Mouse (Mus musculus): ENCODE measurements around the gene Zwint. TPM values are rescaled to one million over a fixed set of nuclear protein-coding genes. Genes with fewer than 3 reads are reported as not detected.

Gene Zwint
- polyA plus RNA-seq (2012; fragmentation: generic; extraction: Trizol): 72.5 TPM

GRCm38 (mm10) chr10:72654270-72655016 is at the start of gene Zwint:
TSS of gene Zwint (plus strand) at chr10:72654845.
- H3K79me2 ChIP-seq (ENCODE audit: control insufficient read depth, insufficient read depth): peaks cover 45% of the 10 kb centered on the region
- no peaks in the 10 kb centered on the region for H3K27me3 ChIP-seq (ENCODE audit: control insufficient read depth, insufficient read depth, insufficient read length)
- peaks cover 29% of the 10 kb centered on the region for H3K36me3 ChIP-seq (ENCODE audit: control insufficient read depth, insufficient read depth)
- H3ac ChIP-seq (ENCODE audit: control insufficient read depth, insufficient read length): peak within 1 kb of the TSS; percentile 49
- H3K4me3 ChIP-seq: peak within 1 kb of the TSS; percentile 63
- TF ChIP-seq E2F4 (IDR thresholded peaks at IDR 0.05; ENCODE audit: insufficient read depth): peak; percentile 77
- no peak for TF ChIP-seq MYOD1 (IDR thresholded peaks at IDR 0.05; ENCODE audit: control insufficient read depth in 1 of 3, insufficient read length in 2 of 3, low read depth in 2 of 3)
- TF ChIP-seq SRF (IDR thresholded peaks at IDR 0.05; ENCODE audit: control insufficient read depth, insufficient read length, low read depth): no peak
- no peak for TF ChIP-seq CEBPB (IDR thresholded peaks at IDR 0.05; ENCODE audit: insufficient read depth, poor library complexity, severe bottlenecking)
- no peak for TF ChIP-seq TCF3 (IDR thresholded peaks at IDR 0.05; ENCODE audit: insufficient read length, low read depth)
- TF ChIP-seq MYOG (IDR thresholded peaks at IDR 0.05; ENCODE audit: control insufficient read depth in 1 of 3, insufficient read depth in 1 of 3, insufficient read length in 2 of 3, low read depth in 2 of 3): no peak
- no peak for TF ChIP-seq TCF12 (IDR thresholded peaks at IDR 0.05; ENCODE audit: insufficient read depth, poor library complexity, severe bottlenecking)
- TF ChIP-seq POLR2AphosphoS2 (IDR thresholded peaks at IDR 0.05; ENCODE audit: insufficient read length, low read depth): peak; percentile 8
- peak; percentile 78 for TF ChIP-seq POLR2A (IDR thresholded peaks at IDR 0.05; ENCODE audit: insufficient read length, low read depth)
- peak; percentile 29 for TF ChIP-seq MAX (IDR thresholded peaks at IDR 0.05; ENCODE audit: low read depth)
- TF ChIP-seq USF1 (IDR thresholded peaks at IDR 0.05; ENCODE audit: low read depth): no peak
- TF ChIP-seq REST (IDR thresholded peaks at IDR 0.05; ENCODE audit: insufficient read depth, insufficient read length): peak; percentile 15
- peak within 1 kb of the TSS; percentile 93 for H3K4me2 ChIP-seq (ENCODE audit: low read depth)

- Histone ChIP-seq H3ac (ENCODE audit: control insufficient read depth, insufficient read length) (no peak overlapping the region), H3K4me2 (ENCODE audit: low read depth) (no peak overlapping the region), H3K36me3 (ENCODE audit: control insufficient read depth, insufficient read depth) (no peaks in the 10 kb centered on the region), H3K79me2 (ENCODE audit: control insufficient read depth, insufficient read depth) (no peaks in the 10 kb centered on the region), H3K27me3 (ENCODE audit: control insufficient read depth, insufficient read depth, insufficient read length) (no peaks in the 10 kb centered on the region), H3K4me3 (no peak overlapping the region)
- TF ChIP-seq REST (IDR thresholded peaks at IDR 0.05; ENCODE audit: insufficient read depth, insufficient read length) (no peak), TCF3 (IDR thresholded peaks at IDR 0.05; ENCODE audit: insufficient read length, low read depth) (no peak), POLR2AphosphoS2 (IDR thresholded peaks at IDR 0.05; ENCODE audit: insufficient read length, low read depth) (no peak), E2F4 (IDR thresholded peaks at IDR 0.05; ENCODE audit: insufficient read depth) (no peak), SRF (IDR thresholded peaks at IDR 0.05; ENCODE audit: control insufficient read depth, insufficient read length, low read depth) (no peak), POLR2A (IDR thresholded peaks at IDR 0.05; ENCODE audit: insufficient read length, low read depth) (no peak), CEBPB (IDR thresholded peaks at IDR 0.05; ENCODE audit: insufficient read depth, poor library complexity, severe bottlenecking) (no peak), MYOD1 (IDR thresholded peaks at IDR 0.05; ENCODE audit: control insufficient read depth in 1 of 3, insufficient read length in 2 of 3, low read depth in 2 of 3) (no peak), MYOG (IDR thresholded peaks at IDR 0.05; ENCODE audit: control insufficient read depth in 1 of 3, insufficient read depth in 1 of 3, insufficient read length in 2 of 3, low read depth in 2 of 3) (no peak), TCF12 (IDR thresholded peaks at IDR 0.05; ENCODE audit: insufficient read depth, poor library complexity, severe bottlenecking) (no peak), MAX (IDR thresholded peaks at IDR 0.05; ENCODE audit: low read depth) (no peak), USF1 (IDR thresholded peaks at IDR 0.05; ENCODE audit: low read depth) (no peak)
These were observed 41.3 kb upstream of the Zwint start for GRCm38 (mm10) chr10:72613125-72613915.

GRCm38 (mm10) chr10:72616153-72616552 is 38.5 kb upstream of the Zwint start:
- Histone ChIP-seq H3ac (ENCODE audit: control insufficient read depth, insufficient read length) (no peak overlapping the region), H3K79me2 (ENCODE audit: control insufficient read depth, insufficient read depth) (no peaks in the 10 kb centered on the region), H3K36me3 (ENCODE audit: control insufficient read depth, insufficient read depth) (no peaks in the 10 kb centered on the region), H3K4me3 (no peak overlapping the region), H3K27me3 (ENCODE audit: control insufficient read depth, insufficient read depth, insufficient read length) (no peaks in the 10 kb centered on the region), H3K4me2 (ENCODE audit: low read depth) (no peak overlapping the region)
- TF ChIP-seq E2F4 (IDR thresholded peaks at IDR 0.05; ENCODE audit: insufficient read depth): no peak
- TF ChIP-seq POLR2AphosphoS2 (IDR thresholded peaks at IDR 0.05; ENCODE audit: insufficient read length, low read depth): no peak
- TF ChIP-seq REST (IDR thresholded peaks at IDR 0.05; ENCODE audit: insufficient read depth, insufficient read length): no peak
- TF ChIP-seq USF1 (IDR thresholded peaks at IDR 0.05; ENCODE audit: low read depth): no peak
- no peak for TF ChIP-seq TCF12 (IDR thresholded peaks at IDR 0.05; ENCODE audit: insufficient read depth, poor library complexity, severe bottlenecking)
- no peak for TF ChIP-seq TCF3 (IDR thresholded peaks at IDR 0.05; ENCODE audit: insufficient read length, low read depth)
- TF ChIP-seq POLR2A (IDR thresholded peaks at IDR 0.05; ENCODE audit: insufficient read length, low read depth): no peak
- no peak for TF ChIP-seq SRF (IDR thresholded peaks at IDR 0.05; ENCODE audit: control insufficient read depth, insufficient read length, low read depth)
- TF ChIP-seq MAX (IDR thresholded peaks at IDR 0.05; ENCODE audit: low read depth): no peak
- TF ChIP-seq MYOD1 (IDR thresholded peaks at IDR 0.05; ENCODE audit: control insufficient read depth in 1 of 3, insufficient read length in 2 of 3, low read depth in 2 of 3): no peak
- no peak for TF ChIP-seq MYOG (IDR thresholded peaks at IDR 0.05; ENCODE audit: control insufficient read depth in 1 of 3, insufficient read depth in 1 of 3, insufficient read length in 2 of 3, low read depth in 2 of 3)
- no peak for TF ChIP-seq CEBPB (IDR thresholded peaks at IDR 0.05; ENCODE audit: insufficient read depth, poor library complexity, severe bottlenecking)

GRCm38 (mm10) chr10:72620527-72620926 is 34.1 kb upstream of the Zwint start:
- Histone ChIP-seq H3K79me2 (ENCODE audit: control insufficient read depth, insufficient read depth) (no peaks in the 10 kb centered on the region), H3K27me3 (ENCODE audit: control insufficient read depth, insufficient read depth, insufficient read length) (no peaks in the 10 kb centered on the region), H3K4me3 (no peak overlapping the region), H3K4me2 (ENCODE audit: low read depth) (no peak overlapping the region), H3ac (ENCODE audit: control insufficient read depth, insufficient read length) (no peak overlapping the region), H3K36me3 (ENCODE audit: control insufficient read depth, insufficient read depth) (no peaks in the 10 kb centered on the region)
- TF ChIP-seq MYOD1 (IDR thresholded peaks at IDR 0.05; ENCODE audit: control insufficient read depth in 1 of 3, insufficient read length in 2 of 3, low read depth in 2 of 3): no peak
- no peak for TF ChIP-seq REST (IDR thresholded peaks at IDR 0.05; ENCODE audit: insufficient read depth, insufficient read length)
- no peak for TF ChIP-seq POLR2A (IDR thresholded peaks at IDR 0.05; ENCODE audit: insufficient read length, low read depth)
- no peak for TF ChIP-seq E2F4 (IDR thresholded peaks at IDR 0.05; ENCODE audit: insufficient read depth)
- no peak for TF ChIP-seq MYOG (IDR thresholded peaks at IDR 0.05; ENCODE audit: control insufficient read depth in 1 of 3, insufficient read depth in 1 of 3, insufficient read length in 2 of 3, low read depth in 2 of 3)
- no peak for TF ChIP-seq MAX (IDR thresholded peaks at IDR 0.05; ENCODE audit: low read depth)
- TF ChIP-seq SRF (IDR thresholded peaks at IDR 0.05; ENCODE audit: control insufficient read depth, insufficient read length, low read depth): no peak

Measured in myocyte (in vitro differentiated cells).